Mouse (Mus musculus): ENCODE results near the gene Usp8.

Gene Usp8

DNA sequence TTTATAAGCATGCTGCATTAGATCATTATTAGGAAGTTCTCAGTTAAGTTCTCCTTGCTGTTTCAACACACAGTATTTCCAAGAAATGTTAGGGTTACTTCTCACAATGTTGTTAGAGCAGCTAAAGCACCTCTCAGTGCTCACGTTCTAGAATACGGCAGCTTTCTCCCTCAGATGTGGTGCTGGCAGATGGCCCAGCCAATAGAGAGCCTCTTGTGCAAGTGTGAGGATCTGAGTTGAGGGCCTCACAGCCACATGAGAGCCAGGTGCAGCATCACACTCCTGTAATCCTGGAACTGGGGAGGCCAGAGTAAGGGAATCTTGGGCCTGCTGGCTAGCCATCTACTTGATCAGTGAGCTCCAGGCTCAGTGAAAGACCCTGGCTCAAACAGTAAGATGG, 33.2 kb downstream of the Usp8 start:
- in situ Hi-C loops (cut with MboI, MseI) = no loop called here

DNA sequence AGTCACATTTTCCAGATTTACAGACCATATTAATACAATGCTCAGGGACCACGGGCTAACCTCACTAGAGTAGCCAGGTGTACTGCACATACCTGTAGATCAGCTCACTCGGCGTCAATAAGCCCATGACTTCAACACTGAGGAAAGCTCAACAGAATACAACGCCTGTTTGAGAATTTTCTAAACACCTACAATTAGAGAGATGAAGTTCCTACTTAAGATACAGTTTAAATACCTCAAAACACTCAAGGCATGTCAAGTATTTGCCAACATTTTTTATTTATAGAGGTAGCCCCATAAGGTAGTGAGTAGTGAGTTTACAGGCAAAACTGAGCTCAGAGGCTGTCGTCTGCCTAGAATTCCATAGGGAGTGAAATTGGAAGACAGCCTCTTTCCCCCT, 36.3 kb downstream of the Usp8 start:
- in situ Hi-C loops (cut with MboI, MseI) = no loop called here

DNA sequence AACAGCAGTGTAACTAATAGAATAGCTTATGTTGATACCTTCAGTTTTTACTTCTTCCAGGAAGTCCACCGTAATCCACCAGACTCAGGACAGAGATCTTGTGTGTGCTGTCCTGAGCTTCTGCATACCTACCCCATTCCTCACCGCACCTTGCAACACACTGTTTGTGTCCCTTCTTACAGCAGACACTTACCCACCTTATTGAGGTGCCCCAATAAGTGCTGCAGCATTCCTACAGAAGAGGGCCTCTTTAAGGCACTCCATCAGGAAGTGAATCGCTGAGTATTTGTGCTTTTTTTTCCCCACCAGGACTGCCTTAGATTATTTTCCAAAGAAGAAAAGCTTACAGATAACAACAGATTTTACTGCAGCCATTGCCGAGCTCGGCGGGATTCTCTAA, 48.5 kb downstream of the Usp8 start:
- in situ Hi-C loops (cut with MboI, MseI) = no loop called here

DNA sequence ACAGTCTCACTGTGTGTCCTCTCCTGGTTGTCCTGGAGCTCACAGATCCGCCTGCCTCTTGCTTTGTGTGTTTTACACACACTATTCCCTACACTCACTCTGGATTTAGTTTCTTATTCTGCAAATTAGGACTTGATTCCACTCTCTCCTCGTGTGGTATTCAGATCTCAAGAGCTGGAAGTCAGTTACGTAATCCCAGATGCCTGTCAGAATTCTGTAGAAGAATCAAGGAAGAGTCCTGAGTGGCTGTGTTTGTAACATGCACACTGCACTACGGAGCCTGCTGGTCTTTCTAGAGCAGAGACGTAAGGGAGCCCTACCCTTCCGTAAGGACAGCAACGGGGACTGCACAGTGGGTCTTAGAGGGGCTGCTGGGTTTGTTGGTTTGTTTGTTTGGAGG, 52.2 kb downstream of the Usp8 start:
- in situ Hi-C loops (cut with MboI, MseI) = no loop called here

DNA sequence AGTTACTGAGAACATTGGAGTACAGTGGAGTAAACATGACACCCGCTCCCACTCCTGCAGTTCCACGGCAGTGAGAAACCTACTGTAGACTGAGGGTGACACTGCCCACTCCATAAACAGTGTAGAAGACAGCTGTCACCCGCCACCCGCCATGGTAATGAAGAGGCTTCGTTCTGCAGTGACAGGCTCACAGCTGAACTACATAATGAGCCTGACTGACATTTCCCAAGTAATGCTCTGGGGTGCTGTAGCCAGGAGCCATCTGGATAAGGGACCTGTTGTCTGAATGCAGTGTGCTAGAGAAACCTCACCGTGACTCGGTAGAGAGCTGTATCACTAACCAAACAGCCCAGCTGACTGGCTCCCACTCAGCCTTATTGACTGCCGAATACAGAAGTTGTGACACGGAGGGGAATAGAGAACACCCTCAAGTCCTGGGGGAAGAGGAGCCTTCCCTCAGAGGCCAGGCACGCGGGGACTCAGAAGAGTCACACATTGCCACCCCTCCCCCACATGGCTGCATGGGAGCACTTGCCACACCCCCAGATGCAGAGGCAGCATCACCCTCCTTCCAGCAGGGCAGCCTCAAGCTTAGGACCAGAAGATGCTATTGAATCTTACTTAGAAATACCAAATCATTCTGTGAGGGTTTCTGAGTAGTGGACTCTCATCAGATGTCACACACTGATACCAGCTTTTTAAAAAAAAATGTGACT, 58.9 kb downstream of the Usp8 start:
- in situ Hi-C loops (cut with MboI, MseI) = no loop called here

DNA sequence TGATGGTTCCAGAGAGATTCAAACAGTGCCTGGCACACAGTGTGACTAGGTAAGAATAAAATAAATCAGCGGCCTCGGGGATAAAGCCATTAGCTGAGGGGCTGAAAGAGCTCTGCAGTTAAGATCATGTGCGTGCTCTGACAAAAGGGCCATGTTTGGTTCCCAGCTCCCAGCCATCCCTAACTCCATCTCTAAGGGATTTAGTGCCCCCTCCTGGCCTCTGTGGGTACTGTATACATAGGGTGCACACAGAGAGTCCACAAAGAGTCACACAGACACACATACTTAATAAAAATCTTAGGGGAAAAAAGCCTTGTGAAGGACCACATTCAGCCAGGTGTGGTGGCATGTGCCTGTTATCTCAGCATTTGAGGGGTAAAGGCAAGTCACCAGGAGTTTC, 60.5 kb downstream of the Usp8 start:
- in situ Hi-C loops (cut with MboI, MseI) = no loop called here

DNA sequence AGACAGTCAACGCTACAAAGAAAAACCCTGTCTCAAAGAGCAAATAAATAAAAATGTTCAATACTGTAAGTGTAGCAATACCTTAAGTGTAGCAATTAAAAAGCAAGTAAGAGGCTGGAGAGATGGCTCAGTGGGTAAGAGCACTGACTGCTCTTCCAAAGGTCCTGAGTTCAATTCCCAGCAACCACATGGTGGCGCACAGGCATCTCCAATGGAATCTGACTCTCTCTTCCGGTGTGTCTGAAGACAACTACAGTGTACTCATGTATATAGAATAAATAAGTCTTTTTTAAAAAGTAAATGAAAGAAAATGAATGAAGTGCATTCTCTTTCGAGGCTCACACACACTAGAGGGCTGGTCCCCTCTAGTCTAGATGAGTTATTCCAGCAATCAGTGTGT, 61.1 kb downstream of the Usp8 start:
- in situ Hi-C loops (cut with MboI, MseI) = no loop called here

GRCm38 (mm10) chr2:126769431-126770181, 62.5 kb downstream of the Usp8 start:
- in situ Hi-C loops (cut with MboI, MseI) = no loop called here

DNA sequence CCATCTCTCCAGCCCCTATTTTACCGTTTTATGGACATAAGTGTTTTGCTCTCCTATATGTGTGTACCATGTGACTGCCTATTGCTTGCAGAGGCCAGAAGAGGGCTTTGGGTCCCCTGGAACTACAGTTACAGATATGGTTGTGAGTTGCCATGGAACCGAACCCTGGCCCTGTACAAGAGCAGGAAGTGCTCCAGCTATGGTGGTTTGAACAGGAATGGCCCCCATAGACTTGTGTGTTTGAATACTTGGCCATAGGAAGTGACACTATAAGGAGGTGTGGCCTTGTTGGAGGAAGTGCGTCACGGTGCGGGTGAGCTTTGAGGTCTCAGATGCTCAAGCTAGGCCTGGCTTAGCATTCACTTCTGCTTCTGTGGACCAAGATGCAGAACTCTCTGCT, 65.1 kb downstream of the Usp8 start:
- in situ Hi-C loops (cut with MboI, MseI) = no loop called here

- in situ Hi-C loops (cut with MboI, MseI) = no loop called here
Observed at GRCm38 (mm10) chr2:126775951-126776350, 68.8 kb downstream of the Usp8 start.

- in situ Hi-C loops (cut with MboI, MseI) = no loop called here
Observed at GRCm38 (mm10) chr2:126776416-126776815, 69.3 kb downstream of the Usp8 start.

GRCm38 (mm10) chr2:126778806-126779205, 71.7 kb downstream of the Usp8 start:
- in situ Hi-C loops (cut with MboI, MseI) = no loop called here

- in situ Hi-C loops (cut with MboI, MseI) = loop anchor here (5.0 to 10.0 kb wide), 2 partner anchors 188 to 225 kb away; partner anchors contain the start of gene Ap4e1
Observed at GRCm38 (mm10) chr2:126780286-126780685, 73.2 kb downstream of the Usp8 start.

- in situ Hi-C loops (cut with MboI, MseI) = loop anchor here (5.0 to 10.0 kb wide), 2 partner anchors 189 to 223 kb away; partner anchors contain the start of gene Ap4e1
Observed at GRCm38 (mm10) chr2:126781478-126781877, 74.3 kb downstream of the Usp8 start.

DNA sequence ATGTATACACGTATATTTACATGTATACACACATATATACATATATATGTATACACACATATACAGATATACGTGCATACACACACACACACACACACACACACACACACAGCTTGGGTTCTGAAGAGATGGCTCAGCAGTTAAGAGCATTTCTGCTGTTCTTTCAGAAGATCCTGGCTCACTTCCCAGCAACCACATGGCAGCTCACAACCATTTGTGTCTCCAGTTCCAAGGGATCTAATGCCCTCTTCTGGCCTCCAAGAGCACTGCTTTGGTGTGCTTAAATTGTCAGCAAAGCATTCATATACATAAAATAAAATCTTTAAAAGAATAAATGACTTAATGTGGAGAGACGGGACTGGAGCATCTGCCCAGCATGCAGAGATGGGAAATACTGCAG, 75.3 kb downstream of the Usp8 start:
- in situ Hi-C loops (cut with MboI, MseI) = loop anchor here (5.0 to 10.0 kb wide), 2 partner anchors 190 to 222 kb away; partner anchors contain the start of gene Ap4e1

DNA sequence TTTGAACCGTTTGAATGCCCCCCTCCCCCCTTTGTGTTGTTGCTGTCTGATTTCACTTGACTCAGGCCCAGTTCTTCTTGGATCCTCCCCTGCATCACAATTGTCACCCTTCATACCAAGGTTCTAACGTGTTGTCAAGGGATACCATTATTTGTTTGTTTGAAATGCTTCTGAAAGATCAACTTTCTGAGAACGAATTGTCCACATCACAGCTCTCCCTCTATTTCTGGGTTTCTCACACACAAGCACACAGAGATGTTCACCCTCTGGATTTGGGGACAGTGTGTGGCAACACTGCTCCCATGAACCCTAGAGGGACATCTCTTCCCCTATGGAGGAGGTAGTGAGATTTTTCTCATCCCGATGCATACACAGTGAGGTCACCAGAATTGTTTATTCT, 76.2 kb downstream of the Usp8 start, which contains the start of gene Usp50:
Gene Usp50, minus strand, starts transcription at position 101 of the 400 bp plus-strand sequence.
- in situ Hi-C loops (cut with MboI, MseI) = loop anchor here (5.0 to 10.0 kb wide), 2 partner anchors 191 to 221 kb away; partner anchors contain the start of gene Ap4e1

- in situ Hi-C loops (cut with MboI, MseI) = loop anchor here (10.0 kb wide), 1 partner anchor 217 kb away; the partner anchor contains the start of gene Ap4e1
Observed at GRCm38 (mm10) chr2:126787721-126788342, 80.7 kb downstream of the Usp8 start.

GRCm38 (mm10) chr2:126792611-126793010, 85.5 kb downstream of the Usp8 start:
- in situ Hi-C loops (cut with MboI, MseI) = no loop called here

GRCm38 (mm10) chr2:126795708-126796107, 88.6 kb downstream of the Usp8 start:
- in situ Hi-C loops (cut with MboI, MseI) = no loop called here

DNA sequence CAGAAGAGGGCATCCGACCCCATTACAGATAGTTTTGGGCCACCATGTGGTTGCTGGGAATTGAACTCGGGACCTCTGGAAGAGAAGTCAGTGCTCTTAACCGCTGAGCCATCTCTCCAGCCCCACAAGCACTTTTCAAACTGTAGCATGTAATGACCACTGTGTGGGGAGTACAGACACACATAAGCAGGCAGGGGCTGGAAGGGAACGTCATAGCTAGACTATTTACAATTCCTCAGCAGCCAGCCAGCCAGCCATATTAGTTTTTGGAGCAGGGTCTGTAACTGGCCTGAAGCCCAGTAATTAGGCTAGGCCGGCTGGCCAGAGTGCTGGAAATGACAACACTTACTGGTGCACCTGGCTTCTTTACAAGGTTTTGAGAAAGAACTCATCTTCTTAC, 91.3 kb downstream of the Usp8 start:
- in situ Hi-C loops (cut with MboI, MseI) = no loop called here

GRCm38 (mm10) chr2:126801980-126802379, 94.9 kb downstream of the Usp8 start:
- in situ Hi-C loops (cut with MboI, MseI) = no loop called here
